Mouse (Mus musculus) spleen, adult 2 months (tissue): ENCODE data around the gene Arhgef12. TPM values are rescaled to one million over a fixed set of nuclear protein-coding genes. Genes with fewer than 3 reads are reported as not detected.

Experiments
- DNase-seq, 2 experiments: peaks; one replicate each; pipeline versions ENCODE4 v3.0.0 to v3.0.0-alpha.2; 2012 to 2021; ENCODE audit warnings: low spot score in 2 of 2, low read depth in 1 of 2
- H3K27ac ChIP-seq: fragments of 200-500 bp; 2 replicates; pipeline ENCODE4 v1.5.1; 2012; ENCODE audit warnings: low read length, inconsistent platforms; ENCODE audit not compliant: insufficient read depth
- H3K27me3 ChIP-seq: fragments of 200-500 bp; 2 replicates; pipeline ENCODE4 v1.6.1; 2012; ENCODE audit warnings: mild to moderate bottlenecking, moderate library complexity, low read length, inconsistent platforms; ENCODE audit not compliant: control insufficient read depth, insufficient read depth
- H3K36me3 ChIP-seq: fragments of 200-500 bp; 2 replicates; pipeline ENCODE4 v1.6.1; 2012; ENCODE audit warnings: mild to moderate bottlenecking, low read length, inconsistent platforms; ENCODE audit not compliant: control insufficient read depth, insufficient read depth
- H3K4me1 ChIP-seq: fragments of 200-500 bp; 2 replicates; pipeline ENCODE4 v1.6.1; 2011; ENCODE audit warnings: inconsistent platforms; ENCODE audit not compliant: control insufficient read depth, insufficient read depth, insufficient read length
- H3K4me3 ChIP-seq: fragments of 200-500 bp; 2 replicates; pipeline ENCODE4 v1.5.1; 2011; ENCODE audit warnings: mild to moderate bottlenecking, inconsistent platforms; ENCODE audit not compliant: insufficient read depth, insufficient read length; ENCODE audit errors: extremely low read depth
- CTCF ChIP-seq: fragments of 200-500 bp; IDR thresholded peaks from 2 replicates; pipeline ENCODE4 v1.5.1; 2011; ENCODE audit warnings: mild to moderate bottlenecking, inconsistent platforms; ENCODE audit not compliant: insufficient read depth, insufficient read length, insufficient replicate concordance; ENCODE audit errors: extremely low read depth
- POLR2A ChIP-seq: fragments of 200-500 bp; IDR thresholded peaks from 2 replicates; pipeline ENCODE4 v1.6.1; 2011; ENCODE audit warnings: low read depth, low read length, inconsistent platforms
- WGBS: fragments of 180-500 bp; shearing (Covaris S2); methylation state at CpG from one replicate; pipeline ENCODE4 v1.1.7; 2018; 5-methylcytosine and 5-hydroxymethylcytosine counted together
- polyA plus RNA-seq: library from polyadenylated mRNA; depleted of rRNA; stranded (reverse); fragments of >200 nt; gene quantifications from 2 replicates; pipeline ENCODE4 v1.2.3, GENCODE M21; 2012

Arhgef12 gene
- polyA plus RNA-seq, 1 experiment: 9.0 TPM

DNA sequence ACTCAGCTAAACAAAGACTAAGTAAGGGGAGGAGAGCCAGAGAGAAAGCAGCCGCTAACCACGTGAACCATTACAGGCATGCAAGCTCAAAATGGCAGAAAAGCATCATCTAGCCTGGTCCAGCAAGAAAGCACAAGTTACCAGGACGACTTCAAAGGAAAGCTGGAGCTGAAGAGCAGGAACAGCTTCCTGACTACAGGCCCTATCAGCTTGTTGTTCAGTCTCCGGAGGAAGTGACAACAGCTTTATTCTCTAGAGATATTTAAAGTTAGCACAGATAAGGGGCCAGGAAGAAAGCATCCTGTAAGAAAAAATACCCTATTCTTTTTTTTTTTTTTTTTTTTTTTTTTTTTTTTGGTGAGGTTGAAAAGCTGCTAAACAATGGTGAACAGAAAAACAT is 8.1 kb downstream of the Arhgef12 start:
- Histone ChIP-seq H3K4me1 (peaks cover 2% of the 10 kb centered on the region; the same call in 1 of the 2 replicates), H3K27ac (no peak overlapping the region), H3K27me3 (peaks cover 2% of the 10 kb centered on the region), H3K4me3 (no peak overlapping the region), H3K36me3 (no peaks in the 10 kb centered on the region)
- WGBS: 51% methylated on average over 4 of the region's 4 CpGs
- TF ChIP-seq POLR2A: no peak
- TF ChIP-seq CTCF: no peak
- no peak for DNase-seq

DNA sequence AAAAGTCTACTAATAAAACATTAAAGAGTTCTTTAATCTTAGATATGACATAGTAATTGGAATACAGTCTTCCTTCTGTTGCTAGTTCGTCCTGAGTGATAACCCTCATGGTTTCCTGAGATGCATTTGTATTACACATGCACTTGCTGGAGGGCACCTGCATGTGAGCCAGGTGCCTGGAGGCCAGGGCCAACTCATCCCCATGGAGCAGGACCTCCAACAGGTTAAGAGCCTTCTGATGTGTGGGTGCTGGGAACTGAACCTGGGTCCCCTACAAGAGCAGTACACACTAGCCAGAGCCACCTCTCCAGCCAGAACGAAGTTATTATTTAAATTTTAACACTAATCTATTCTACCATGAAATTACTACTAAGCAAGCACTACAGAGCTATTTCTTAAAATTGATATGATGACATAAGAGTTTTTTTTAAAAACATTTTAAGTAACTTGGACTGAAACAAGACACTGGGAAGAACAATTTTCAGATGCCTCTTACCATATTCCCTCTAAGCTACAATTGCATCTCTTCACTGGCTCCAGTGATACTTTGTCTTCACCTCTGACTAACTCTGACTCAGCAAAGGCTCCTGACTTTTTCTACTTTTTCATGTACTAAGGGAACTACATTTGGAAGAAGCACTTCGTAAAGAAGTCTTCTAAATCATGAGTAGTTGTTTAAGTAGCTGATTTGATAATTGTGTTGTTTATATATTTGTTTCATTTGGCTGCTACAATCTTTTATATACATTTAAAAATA is 9.1 kb downstream of the Arhgef12 start:
- TF ChIP-seq CTCF: no peak
- TF ChIP-seq POLR2A: no peak
- no peak for DNase-seq
- Histone ChIP-seq H3K27me3 (peaks cover 2% of the 10 kb centered on the region), H3K27ac (no peak overlapping the region), H3K36me3 (no peaks in the 10 kb centered on the region), H3K4me3 (no peak overlapping the region), H3K4me1 (peaks cover 2% of the 10 kb centered on the region; the same call in 1 of the 2 replicates)
- 86% methylated on average over 3 of the region's 3 CpGs for WGBS

DNA sequence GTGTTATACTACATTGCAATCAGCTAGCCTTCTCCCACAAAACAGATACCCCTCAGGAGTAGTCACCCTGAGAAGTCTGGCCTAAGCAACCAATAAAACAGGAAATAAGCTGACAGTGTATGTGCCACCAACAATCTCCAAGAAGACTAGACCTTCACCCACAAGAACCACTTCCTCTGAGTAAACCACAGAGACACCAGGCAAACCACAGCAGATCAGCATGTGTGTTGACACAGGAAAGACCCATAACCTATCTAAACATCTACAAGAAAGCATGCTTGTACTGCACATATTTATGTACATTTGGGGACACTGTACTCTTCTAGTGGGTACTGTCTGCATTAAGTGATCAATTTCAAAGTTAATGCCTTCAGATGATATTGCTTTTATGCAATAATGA is 10.7 kb downstream of the Arhgef12 start:
- Histone ChIP-seq H3K4me1 (peaks cover 2% of the 10 kb centered on the region; the same call in 1 of the 2 replicates), H3K36me3 (no peaks in the 10 kb centered on the region), H3K27ac (no peak overlapping the region), H3K27me3 (peaks cover 2% of the 10 kb centered on the region), H3K4me3 (no peak overlapping the region)
- DNase-seq: peak; percentile 57 to 58
- TF ChIP-seq POLR2A (no peak), CTCF (no peak)

DNA sequence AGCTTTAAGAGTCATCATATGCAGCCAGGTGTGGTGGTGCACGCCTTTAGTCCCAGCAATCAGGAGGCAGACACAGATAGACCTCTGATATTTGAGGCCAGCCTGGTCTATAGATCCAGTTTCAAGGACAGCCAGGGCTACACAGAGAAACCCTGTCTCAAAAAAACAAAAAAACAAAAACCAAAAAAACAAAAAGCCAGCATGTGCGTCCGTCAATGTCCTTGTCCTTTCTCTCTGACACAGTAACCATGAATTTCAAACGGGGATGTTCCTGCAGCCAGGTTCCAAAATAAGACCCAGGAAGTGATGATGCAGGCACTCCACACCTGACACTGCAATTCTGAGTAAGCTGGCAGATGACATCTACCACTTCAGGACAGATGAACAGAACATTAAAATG is 12.2 kb downstream of the Arhgef12 start:
- no peaks in the 10 kb centered on the region for H3K27me3 ChIP-seq
- WGBS: 89% methylated on average over 4 of the region's 4 CpGs
- TF ChIP-seq CTCF: no peak
- H3K4me3 ChIP-seq: no peak overlapping the region
- H3K4me1 ChIP-seq: peaks cover 2% of the 10 kb centered on the region; the same call in 1 of the 2 replicates
- H3K36me3 ChIP-seq: no peaks in the 10 kb centered on the region
- no peak for DNase-seq
- H3K27ac ChIP-seq: no peak overlapping the region

DNA sequence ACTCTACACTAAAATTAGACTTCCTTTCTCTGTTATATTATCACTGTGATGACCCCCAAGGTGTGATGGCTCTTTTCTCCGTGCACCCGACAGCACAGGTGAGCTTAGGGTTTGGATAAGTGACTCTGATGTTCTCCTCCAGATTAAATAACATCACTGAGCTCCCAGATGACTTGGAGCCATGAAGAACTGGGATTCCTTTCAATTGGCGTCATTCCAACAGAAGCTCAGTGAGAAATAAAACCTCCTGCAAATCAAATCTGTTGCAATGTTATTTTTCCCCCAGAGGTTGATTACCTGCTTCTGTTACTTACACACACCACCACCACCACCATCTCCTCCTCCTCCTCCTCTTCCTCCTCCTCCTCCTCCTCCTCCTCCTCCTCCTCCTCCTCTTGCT is 13.2 kb downstream of the Arhgef12 start:
- TF ChIP-seq CTCF: no peak
- 79% methylated on average over 3 of the region's 3 CpGs for WGBS
- Histone ChIP-seq H3K27ac (no peak overlapping the region), H3K36me3 (no peaks in the 10 kb centered on the region), H3K27me3 (no peaks in the 10 kb centered on the region), H3K4me1 (peaks cover 2% of the 10 kb centered on the region; the same call in 1 of the 2 replicates), H3K4me3 (no peak overlapping the region)
- DNase-seq: no peak

DNA sequence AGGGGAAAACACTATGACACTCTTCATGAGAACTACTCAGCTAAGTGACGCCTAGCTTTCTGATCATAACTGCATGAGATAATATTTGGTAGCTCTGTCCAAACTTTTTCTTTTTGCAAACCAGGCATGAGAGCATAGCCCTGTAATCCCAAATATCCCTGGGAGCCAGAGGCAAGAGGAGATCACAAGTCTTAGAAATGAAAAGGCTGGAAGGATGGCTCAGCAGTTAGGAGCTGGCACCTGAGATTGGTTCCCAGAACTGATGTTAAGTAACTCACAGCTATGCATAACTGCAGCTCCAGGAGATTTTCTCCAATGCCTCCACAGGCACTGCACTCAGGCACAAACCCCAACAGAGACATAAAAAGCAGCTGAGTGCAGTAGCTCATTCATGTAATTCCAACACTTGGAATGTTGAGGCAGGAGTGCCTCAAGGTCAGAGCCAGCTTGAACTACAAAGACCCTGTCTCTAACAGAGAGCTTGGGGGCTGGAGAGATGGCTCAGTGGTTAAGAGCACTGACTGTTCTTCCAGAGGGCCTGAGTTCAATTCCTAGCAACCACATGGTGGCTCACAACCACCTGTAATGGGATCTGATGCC is 21.3 kb downstream of the Arhgef12 start:
- WGBS: 91% methylated on average over 1 of the region's 1 CpGs
- Histone ChIP-seq H3K27ac (no peak overlapping the region), H3K36me3 (no peaks in the 10 kb centered on the region), H3K4me3 (no peak overlapping the region), H3K4me1 (no peaks in the 10 kb centered on the region), H3K27me3 (no peaks in the 10 kb centered on the region)
- no peak for DNase-seq
- TF ChIP-seq POLR2A: no peak
- TF ChIP-seq CTCF: no peak
